Mouse (Mus musculus) heart, adult 11 months (tissue): ENCODE measurements around the gene Rbm28.
A peak's percentile ranks its signal among the peaks of the same experiment; 100 is the strongest.

ENCODE experiments used
- DNase-seq: peaks from one replicate; pipeline ENCODE4 v3.0.0; 2022

The Rbm28 gene

GRCm38 (mm10) chr6:29193961-29194750 lies 29.4 kb upstream of the Rbm28 start:
- peak; percentile 99 for DNase-seq

GRCm38 (mm10) chr6:29187936-29188335 lies 23.1 kb upstream of the Rbm28 start:
- peak; percentile 34 for DNase-seq

GRCm38 (mm10) chr6:29179843-29180242 lies 15.0 kb upstream of the Rbm28 start:
- DNase-seq, result peak; percentile 68

GRCm38 (mm10) chr6:29178888-29179658 lies 14.3 kb upstream of the Rbm28 start, which contains the start of gene Prrt4:
TSS of gene Prrt4 (minus strand) at chr6:29179584.
- DNase-seq, result peak; percentile 97

GRCm38 (mm10) chr6:29177901-29178879 lies 13.4 kb upstream of the Rbm28 start:
- DNase-seq, result peak; percentile 90

GRCm38 (mm10) chr6:29175113-29175512 lies 10.3 kb upstream of the Rbm28 start:
- DNase-seq, result peak; percentile 45

GRCm38 (mm10) chr6:29174368-29174767 lies 9.6 kb upstream of the Rbm28 start:
- peak; percentile 63 for DNase-seq

- DNase-seq, result peak; percentile 97
Observed at GRCm38 (mm10) chr6:29170952-29171388, 6.2 kb upstream of the Rbm28 start.

- peak; percentile 94 for DNase-seq
Observed at GRCm38 (mm10) chr6:29170063-29170921, 5.5 kb upstream of the Rbm28 start.

- peak; percentile 89 for DNase-seq
Observed at GRCm38 (mm10) chr6:29169675-29170062, 4.9 kb upstream of the Rbm28 start.

- DNase-seq, result peak; percentile 55
Observed at GRCm38 (mm10) chr6:29168871-29169270, 4.1 kb upstream of the Rbm28 start.

GRCm38 (mm10) chr6:29166196-29166595 lies 1.4 kb upstream of the Rbm28 start:
- DNase-seq, result peak; percentile 86

GRCm38 (mm10) chr6:29161291-29161690 lies 3.5 kb downstream of the Rbm28 start:
- peak; percentile 51 for DNase-seq

GRCm38 (mm10) chr6:29160786-29161185 lies 4.0 kb downstream of the Rbm28 start:
- peak; percentile 61 for DNase-seq

- peak; percentile 68 for DNase-seq
Observed at GRCm38 (mm10) chr6:29156326-29156725, 8.5 kb downstream of the Rbm28 start.

GRCm38 (mm10) chr6:29150001-29150400 lies 14.8 kb downstream of the Rbm28 start:
- DNase-seq, result peak; percentile 46

- DNase-seq, result peak; percentile 64
Observed at GRCm38 (mm10) chr6:29147407-29148010, 17.3 kb downstream of the Rbm28 start.

GRCm38 (mm10) chr6:29146641-29147040 lies 18.2 kb downstream of the Rbm28 start:
- DNase-seq, result peak; percentile 96

- peak; percentile 89 for DNase-seq
Observed at GRCm38 (mm10) chr6:29145456-29146307, 19.1 kb downstream of the Rbm28 start.

- peak; percentile 90 for DNase-seq
Observed at GRCm38 (mm10) chr6:29144971-29145370, 19.8 kb downstream of the Rbm28 start.
